Mouse (Mus musculus) lung, embryonic 14.5 days (tissue): ENCODE results near the gene Rprd2. TPM values are rescaled to one million over a fixed set of nuclear protein-coding genes. Genes with fewer than 3 reads are reported as not detected.

Source experiments
- ATAC-seq: fragments of 200-750 bp; cut with Nextera tagmentation; 2 replicates; pipeline ENCODE4 v1.8.0; 2017; ENCODE audit warnings: mild to moderate bottlenecking, moderate TSS enrichment, moderate library complexity; ENCODE audit not compliant: insufficient read depth
- DNase-seq: peaks from one replicate; pipeline ENCODE4 v3.0.0-alpha.2; 2015
- H3K27ac ChIP-seq: fragments of 300-500 bp; sonication (generic); 2 replicates; pipeline ENCODE4 v1.5.1; 2014; ENCODE audit warnings: low read depth, mild to moderate bottlenecking, moderate library complexity
- H3K27me3 ChIP-seq: fragments of 300-500 bp; sonication (generic); 2 replicates; pipeline ENCODE4 v1.6.1; 2014; ENCODE audit warnings: low read length, control low read depth; ENCODE audit not compliant: insufficient read depth
- H3K36me3 ChIP-seq: fragments of 300-500 bp; sonication (generic); 2 replicates; pipeline ENCODE4 v1.6.1; 2014; ENCODE audit warnings: control low read depth; ENCODE audit not compliant: insufficient read depth
- H3K4me1 ChIP-seq: fragments of 300-500 bp; sonication (generic); 2 replicates; pipeline ENCODE4 v1.6.1; 2014; ENCODE audit warnings: antibody characterized with exemption, control low read depth; ENCODE audit not compliant: insufficient read depth
- H3K4me2 ChIP-seq: fragments of 300-500 bp; sonication (generic); 2 replicates; pipeline ENCODE4 v1.6.1; 2014; ENCODE audit warnings: mild to moderate bottlenecking
- H3K4me3 ChIP-seq: fragments of 300-500 bp; sonication (generic); 2 replicates; pipeline ENCODE4 v1.5.1; 2014; ENCODE audit warnings: low read depth, low read length
- H3K9ac ChIP-seq: fragments of 300-500 bp; sonication (generic); 2 replicates; pipeline ENCODE4 v1.6.1; 2014
- H3K9me3 ChIP-seq: fragments of 300-500 bp; sonication (generic); 2 replicates; pipeline ENCODE4 v1.6.1; 2016; ENCODE audit warnings: low read depth, low read length, control low read depth
- CTCF ChIP-seq: IDR thresholded peaks from 2 replicates; pipeline ENCODE4 v1.5.1; 2016; ENCODE audit warnings: antibody characterized with exemption, low read depth
- WGBS: fragments of 180-500 bp; shearing (Covaris S2); extraction: QIAGEN DNeasy Blood & Tissue Kit; methylation state at CpG from one replicate; pipeline ENCODE4 v1.1.7; 2014; 5-methylcytosine and 5-hydroxymethylcytosine counted together
- polyA plus RNA-seq: library from polyadenylated mRNA; unstranded; fragments of >200 nt; fragmentation: Nextera tagmentation; extraction: Ambion mirVana; gene quantifications from 2 replicates; pipeline ENCODE4 v1.2.1, GENCODE M21; 2014

The Rprd2 gene
- polyA plus RNA-seq, 1 experiment from 2014 or later = 24.1 TPM

- 0 out of 2 replicates have a peak, but pooled peaks have one; percentile 1 for TF ChIP-seq CTCF
- no peak overlapping the region for H3K27ac ChIP-seq
- H3K4me3 ChIP-seq = no peak overlapping the region
- H3K27me3 ChIP-seq = no peaks in the 10 kb centered on the region
- ATAC-seq = no peak
- DNase-seq = no peak
- 90% methylated on average over 4 of the region's 4 CpGs for WGBS
- no peak overlapping the region for H3K4me2 ChIP-seq
- H3K36me3 ChIP-seq = peaks cover 13% of the 10 kb centered on the region; the same call in 1 of the 2 replicates
- H3K4me1 ChIP-seq = 0 out of 2 replicates have a peak, but pooled peaks cover 3% of the 10 kb centered on the region
- H3K9ac ChIP-seq = no peak overlapping the region
- H3K9me3 ChIP-seq = no peaks in the 10 kb centered on the region
Measured at GRCm38 (mm10) chr3:95731802-95732201, 86.9 kb downstream of the Rprd2 start.

DNA sequence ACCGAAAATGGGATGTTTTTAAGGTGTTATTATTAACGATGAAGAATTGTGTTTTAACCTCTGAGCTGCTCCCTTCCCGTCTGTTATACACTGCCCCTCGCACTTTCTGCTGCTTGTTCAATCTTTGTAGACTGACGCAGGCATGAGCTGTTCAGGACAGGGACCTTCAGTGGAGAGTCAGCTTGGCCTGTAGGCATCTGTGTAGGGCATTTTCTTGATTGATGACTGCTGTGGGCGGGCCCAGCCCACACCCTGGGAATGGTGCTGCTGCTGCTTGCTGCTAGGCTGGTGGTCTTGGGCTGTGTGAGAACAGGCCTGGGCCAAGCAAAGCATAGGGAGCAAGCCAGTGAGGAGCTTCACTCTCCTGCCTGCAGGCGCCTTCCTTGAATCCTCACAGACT lies 88.2 kb downstream of the Rprd2 start:
- no peaks in the 10 kb centered on the region for H3K27me3 ChIP-seq
- peaks cover 9% of the 10 kb centered on the region; the same call in 1 of the 2 replicates for H3K36me3 ChIP-seq
- no peak overlapping the region for H3K4me3 ChIP-seq
- ATAC-seq (0 out of 2 replicates have a peak, but pooled peaks have one; percentile 33), DNase-seq (no peak)
- H3K4me1 ChIP-seq = 0 out of 2 replicates have a peak, but pooled peaks cover 3% of the 10 kb centered on the region
- WGBS = 64% methylated on average over 7 of the region's 7 CpGs
- no peak overlapping the region for H3K9ac ChIP-seq
- TF ChIP-seq CTCF = no peak
- no peak overlapping the region for H3K27ac ChIP-seq
- no peak overlapping the region for H3K4me2 ChIP-seq
- H3K9me3 ChIP-seq = no peaks in the 10 kb centered on the region

DNA sequence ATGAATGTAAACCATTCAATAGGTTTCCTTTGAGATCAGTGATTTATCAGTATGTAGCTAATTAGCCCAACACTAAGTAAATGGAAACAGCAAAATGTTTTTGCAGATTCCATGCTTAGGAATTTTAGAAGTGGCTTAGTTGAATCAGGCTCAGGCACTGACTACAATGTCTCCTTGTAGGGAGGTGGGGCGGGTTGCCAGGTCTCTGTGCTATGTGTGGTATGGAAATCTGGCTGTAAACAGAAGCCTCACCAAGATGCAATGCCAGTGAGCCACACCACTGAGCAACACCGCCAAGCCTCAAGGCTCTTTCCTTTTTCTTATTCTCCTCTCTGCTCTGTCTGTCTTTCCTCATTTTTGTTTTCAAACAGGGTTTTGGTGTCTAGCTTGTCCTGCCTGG lies 89.8 kb downstream of the Rprd2 start:
- Histone ChIP-seq H3K27me3 (no peaks in the 10 kb centered on the region), H3K36me3 (no peaks in the 10 kb centered on the region), H3K9me3 (no peaks in the 10 kb centered on the region), H3K4me2 (no peak overlapping the region), H3K27ac (no peak overlapping the region), H3K4me3 (no peak overlapping the region), H3K4me1 (no peaks in the 10 kb centered on the region), H3K9ac (no peak overlapping the region)
- WGBS = 81% methylated on average over 2 of the region's 2 CpGs
- TF ChIP-seq CTCF = no peak
- DNase-seq = no peak
- no peak for ATAC-seq

DNA sequence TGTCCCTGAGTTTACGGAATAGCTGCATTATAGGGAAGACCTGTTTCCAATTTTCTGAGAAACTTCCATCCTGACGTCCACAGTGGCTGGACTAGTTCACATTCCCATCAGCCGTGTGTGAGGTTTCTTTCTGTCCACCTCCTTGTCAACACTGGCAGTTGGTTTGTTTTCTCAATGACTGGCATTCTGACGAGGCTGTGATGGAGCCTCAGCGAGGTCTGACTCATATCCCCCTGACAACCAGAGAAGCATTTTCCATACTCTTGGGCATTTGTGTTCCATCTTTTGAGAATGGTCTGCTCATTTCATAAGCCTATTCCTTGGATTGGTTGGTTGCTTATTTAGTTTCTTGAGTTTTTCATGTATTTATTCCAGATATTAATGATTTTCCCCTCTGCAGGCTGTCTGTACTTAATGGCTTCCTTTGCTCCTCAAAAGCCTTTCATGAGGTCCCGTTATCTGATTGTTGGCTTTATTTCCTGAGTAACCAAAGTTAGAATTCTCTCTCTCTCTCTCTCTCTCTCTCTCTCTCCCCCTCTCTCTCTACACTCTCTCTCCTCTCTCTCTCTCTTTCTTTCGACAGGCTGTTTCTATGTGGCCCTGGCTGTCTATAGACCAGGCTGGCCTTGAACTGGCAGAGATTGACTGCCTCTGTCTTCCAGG lies 91.8 kb downstream of the Rprd2 start:
- no peaks in the 10 kb centered on the region for H3K27me3 ChIP-seq
- no peak overlapping the region for H3K4me3 ChIP-seq
- 30% methylated on average over 7 of the region's 7 CpGs for WGBS
- no peak overlapping the region for H3K9ac ChIP-seq
- H3K27ac ChIP-seq = no peak overlapping the region
- DNase-seq (no peak), ATAC-seq (no peak)
- H3K4me2 ChIP-seq = no peak overlapping the region
- H3K36me3 ChIP-seq = no peaks in the 10 kb centered on the region
- TF ChIP-seq CTCF = no peak
- H3K4me1 ChIP-seq = no peaks in the 10 kb centered on the region
- H3K9me3 ChIP-seq = no peaks in the 10 kb centered on the region

GRCm38 (mm10) chr3:95725863-95726262 lies 92.8 kb downstream of the Rprd2 start:
- H3K4me3 ChIP-seq = no peak overlapping the region
- no peaks in the 10 kb centered on the region for H3K27me3 ChIP-seq
- no peaks in the 10 kb centered on the region for H3K4me1 ChIP-seq
- no peaks in the 10 kb centered on the region for H3K9me3 ChIP-seq
- H3K27ac ChIP-seq = no peak overlapping the region
- TF ChIP-seq CTCF = no peak
- H3K4me2 ChIP-seq = no peak overlapping the region
- 77% methylated on average over 7 of the region's 7 CpGs for WGBS
- DNase-seq (no peak), ATAC-seq (no peak)
- no peaks in the 10 kb centered on the region for H3K36me3 ChIP-seq
- H3K9ac ChIP-seq = no peak overlapping the region

GRCm38 (mm10) chr3:95722386-95722785 lies 96.3 kb downstream of the Rprd2 start:
- DNase-seq = no peak
- H3K4me3 ChIP-seq = no peak overlapping the region
- WGBS = 58% methylated on average over 3 of the region's 3 CpGs
- ATAC-seq = no peak
- no peaks in the 10 kb centered on the region for H3K36me3 ChIP-seq
- no peak overlapping the region for H3K9ac ChIP-seq
- H3K9me3 ChIP-seq = no peaks in the 10 kb centered on the region
- H3K27me3 ChIP-seq = no peaks in the 10 kb centered on the region
- no peak overlapping the region for H3K27ac ChIP-seq
- H3K4me2 ChIP-seq = no peak overlapping the region
- no peak for TF ChIP-seq CTCF
- H3K4me1 ChIP-seq = no peaks in the 10 kb centered on the region

- Histone ChIP-seq H3K27ac (no peak overlapping the region), H3K9ac (no peak overlapping the region), H3K4me1 (no peaks in the 10 kb centered on the region), H3K9me3 (no peaks in the 10 kb centered on the region), H3K4me3 (no peak overlapping the region), H3K36me3 (no peaks in the 10 kb centered on the region), H3K4me2 (no peak overlapping the region), H3K27me3 (no peaks in the 10 kb centered on the region)
- DNase-seq (no peak), ATAC-seq (no peak)
- 74% methylated on average over 2 of the region's 2 CpGs for WGBS
- no peak for TF ChIP-seq CTCF
Measured at GRCm38 (mm10) chr3:95718153-95718552, 100.5 kb downstream of the Rprd2 start.
